Mouse (Mus musculus) bone marrow, adult 2 months (tissue): ENCODE results near the gene Cryba1. TPM values are rescaled to one million over a fixed set of nuclear protein-coding genes. Genes with fewer than 3 reads are reported as not detected.

Experiments used
- H3K27ac ChIP-seq: fragments of 200-500 bp; 2 replicates; pipeline ENCODE4 v1.5.1; 2012; ENCODE audit warnings: low read depth, mild to moderate bottlenecking, control low read depth, inconsistent platforms, low read length; ENCODE audit not compliant: control insufficient read depth, poor library complexity, insufficient read depth
- H3K4me1 ChIP-seq: fragments of 200-500 bp; 2 replicates; pipeline ENCODE4 v1.6.1; 2011; ENCODE audit warnings: low read length; ENCODE audit not compliant: control insufficient read depth, insufficient read depth
- H3K4me3 ChIP-seq: fragments of 200-500 bp; replicated peaks from 2 replicates; pipeline ENCODE3; 2011; ENCODE audit warnings: mild to moderate bottlenecking, low read depth, low read length, control low read depth; ENCODE audit not compliant: control insufficient read depth
- CTCF ChIP-seq: fragments of 200-500 bp; IDR thresholded peaks from 2 replicates; pipeline ENCODE4 v1.5.1; 2011; ENCODE audit warnings: low read length, control low read depth; ENCODE audit not compliant: control insufficient read depth, insufficient read depth
- POLR2A ChIP-seq: fragments of 200-500 bp; IDR thresholded peaks from 2 replicates; pipeline ENCODE4 v1.6.1; 2011; ENCODE audit warnings: low read depth, mild to moderate bottlenecking, control low read depth, low read length, borderline replicate concordance; ENCODE audit not compliant: control insufficient read depth
- WGBS: fragments of 180-500 bp; shearing (Covaris S2); methylation state at CpG from one replicate; pipeline ENCODE4 v1.1.7; 2018; 5-methylcytosine and 5-hydroxymethylcytosine counted together
- polyA plus RNA-seq: library from polyadenylated mRNA; stranded (reverse); fragments of >200 nt; gene quantifications from 2 replicates; pipeline ENCODE4 v1.2.4, GENCODE M21; 2011; ENCODE audit warnings: low replicate concordance; ENCODE audit not compliant: missing spikeins, insufficient read depth, insufficient read length

The Cryba1 gene
- polyA plus RNA-seq, 1 experiment = not detected

DNA sequence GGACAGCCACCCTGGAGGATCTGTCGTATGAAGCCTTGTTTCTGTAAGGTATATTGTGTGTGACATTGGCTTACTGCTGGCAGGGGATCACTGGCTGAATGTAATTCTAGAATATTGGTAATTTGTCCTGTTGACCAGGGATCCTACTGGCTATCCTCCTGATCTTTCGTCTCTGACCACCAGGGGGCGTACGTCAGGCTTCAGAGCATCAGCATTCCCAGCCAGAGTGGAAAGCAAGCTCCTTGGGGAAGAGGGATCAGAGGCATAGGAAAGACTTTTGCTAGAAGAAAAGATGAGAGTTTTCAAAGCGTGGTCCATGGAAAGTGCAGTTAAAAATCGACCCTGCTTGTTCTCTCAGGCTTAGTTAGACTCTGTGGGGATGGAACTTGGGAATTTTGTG is 12.2 kb upstream of the Cryba1 start:
- Histone ChIP-seq H3K4me1 (no peaks in the 10 kb centered on the region), H3K27ac (no peak overlapping the region), H3K4me3 (no peak overlapping the region)
- TF ChIP-seq CTCF (peak; percentile 90), POLR2A (no peak)
- 3% methylated on average over 6 of the region's 6 CpGs for WGBS

DNA sequence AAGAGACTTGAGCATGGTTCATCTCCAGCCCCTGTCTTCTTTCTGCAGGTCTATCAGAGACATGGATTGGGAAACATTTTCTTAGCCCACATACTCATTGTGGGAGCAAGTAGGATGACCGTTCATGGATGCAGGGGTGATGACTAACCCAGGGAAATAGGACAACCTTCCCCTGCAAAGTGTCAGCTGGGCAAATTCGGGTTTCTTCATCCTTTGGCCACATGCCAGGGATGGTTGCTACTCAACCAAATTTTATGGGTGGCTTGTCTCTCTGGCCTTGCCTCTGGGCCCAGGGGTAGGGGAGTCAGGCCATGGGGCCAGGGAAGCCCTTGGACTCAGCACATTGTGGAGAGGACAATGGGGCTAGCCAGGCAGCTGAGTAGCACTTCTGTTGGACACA is 3.5 kb upstream of the Cryba1 start:
- no peak for TF ChIP-seq CTCF
- no peak for TF ChIP-seq POLR2A
- 34% methylated on average over 2 of the region's 2 CpGs for WGBS
- H3K4me3 ChIP-seq = no peak overlapping the region
- no peak overlapping the region for H3K27ac ChIP-seq
- no peaks in the 10 kb centered on the region for H3K4me1 ChIP-seq

DNA sequence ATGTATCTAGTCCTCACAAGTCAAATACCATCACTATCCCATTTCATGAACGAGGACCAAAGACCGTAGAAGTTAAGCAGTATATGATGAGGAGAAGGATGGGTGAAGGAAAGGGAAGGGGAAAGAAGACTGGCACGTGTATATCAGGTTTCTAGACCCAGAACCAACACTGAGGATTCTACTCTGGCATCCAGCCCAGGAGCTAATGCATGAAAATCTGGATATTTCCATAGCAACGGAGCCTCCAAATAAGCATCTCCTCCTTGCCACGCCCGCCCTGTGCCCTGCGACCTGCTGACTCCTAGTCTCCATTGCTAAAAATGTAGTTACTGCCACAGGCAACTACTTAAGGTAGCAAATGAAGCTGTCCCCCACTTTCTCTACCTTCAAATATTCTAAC is 317 bp downstream of the Cryba1 start:
- TF ChIP-seq POLR2A = no peak
- no peak for TF ChIP-seq CTCF
- WGBS = 88% methylated on average over 7 of the region's 7 CpGs
- Histone ChIP-seq H3K4me3 (no peak overlapping the region), H3K27ac (no peak overlapping the region), H3K4me1 (no peaks in the 10 kb centered on the region)

DNA sequence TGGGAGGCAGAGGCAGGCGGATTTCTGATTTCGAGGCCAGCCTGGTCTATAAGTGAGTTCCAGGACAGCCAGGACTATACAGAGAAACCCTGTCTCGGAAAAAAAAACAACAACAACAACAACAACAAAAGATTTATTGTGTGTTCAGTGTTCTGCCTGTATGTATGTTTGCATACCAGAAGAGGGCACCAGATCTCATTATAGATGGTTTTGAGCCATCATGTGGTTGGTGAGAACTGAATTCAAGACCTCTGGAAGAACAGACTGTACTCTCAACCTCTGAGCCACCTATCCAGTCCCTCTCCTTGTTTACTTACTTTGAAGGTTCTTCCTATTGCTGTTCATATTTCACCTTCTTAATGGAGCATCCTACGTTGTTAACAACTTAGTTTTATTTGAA is 3.7 kb downstream of the Cryba1 start:
- Histone ChIP-seq H3K4me1 (no peaks in the 10 kb centered on the region), H3K27ac (no peak overlapping the region), H3K4me3 (no peak overlapping the region)
- 80% methylated on average over 4 of the region's 4 CpGs for WGBS
- TF ChIP-seq POLR2A (no peak), CTCF (no peak)

DNA sequence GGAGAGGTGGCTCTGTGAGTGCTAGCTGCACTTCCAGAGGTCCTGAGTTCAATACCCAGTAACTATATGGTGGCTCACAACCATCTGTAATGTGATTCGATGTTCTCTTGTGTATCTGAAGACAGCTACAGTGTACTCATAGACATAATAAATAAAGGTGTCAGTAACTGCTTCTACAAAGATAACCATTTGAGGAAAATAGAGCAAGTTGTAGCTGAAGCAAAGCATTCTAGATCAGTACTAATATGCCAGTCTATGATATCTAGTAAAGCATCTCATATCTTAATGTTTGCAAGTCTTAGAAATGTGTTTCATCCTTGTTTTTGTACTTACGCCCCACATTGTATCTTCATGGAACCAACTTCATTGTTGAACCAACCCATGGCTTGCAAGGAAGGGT is 6.0 kb downstream of the Cryba1 start:
- TF ChIP-seq POLR2A (no peak), CTCF (no peak)
- H3K27ac ChIP-seq = no peak overlapping the region
- WGBS = 89% methylated on average over 2 of the region's 2 CpGs
- H3K4me3 ChIP-seq = no peak overlapping the region
- H3K4me1 ChIP-seq = no peaks in the 10 kb centered on the region

DNA sequence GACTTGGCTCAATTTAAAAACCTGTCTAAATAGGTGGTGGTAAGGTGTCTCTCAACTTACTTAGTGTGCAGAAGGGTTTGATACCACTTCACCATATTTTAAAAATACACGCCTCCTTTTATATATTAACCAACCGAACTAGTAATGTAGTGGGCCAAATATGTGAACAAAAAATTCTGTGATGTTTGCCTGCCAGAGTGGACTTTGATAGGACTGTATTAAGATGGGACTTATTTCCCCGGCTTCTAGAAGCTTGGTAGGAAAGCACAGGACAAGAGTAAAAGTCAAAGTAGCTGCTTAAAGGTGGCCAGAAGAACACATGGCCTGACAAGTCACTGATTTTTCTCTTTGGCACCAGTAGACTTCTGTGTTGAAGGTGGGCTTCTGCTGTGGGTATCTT is 11.3 kb downstream of the Cryba1 start:
- no peaks in the 10 kb centered on the region for H3K4me1 ChIP-seq
- no peak overlapping the region for H3K4me3 ChIP-seq
- TF ChIP-seq CTCF = no peak
- no peak overlapping the region for H3K27ac ChIP-seq
- WGBS = 88% methylated on average over 3 of the region's 3 CpGs

DNA sequence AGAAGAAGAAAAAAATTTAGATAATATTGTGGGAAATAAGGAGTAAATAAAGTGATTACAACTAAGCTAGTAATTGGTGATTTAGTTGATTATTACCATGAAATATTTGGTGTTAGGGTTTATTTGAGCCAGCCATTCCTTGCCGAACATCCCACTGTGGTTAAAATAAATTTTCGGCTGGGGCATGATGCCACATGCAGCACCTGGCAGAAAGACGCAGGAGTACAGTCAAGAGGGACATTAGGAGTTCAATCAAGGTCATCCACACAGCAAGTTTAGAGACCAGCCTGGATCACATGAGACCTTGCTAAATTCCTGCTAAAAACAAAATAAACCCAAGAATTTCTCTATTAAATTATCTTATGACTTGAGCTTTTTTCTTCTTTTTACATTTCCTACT is 16.0 kb downstream of the Cryba1 start:
- 80% methylated on average over 3 of the region's 3 CpGs for WGBS
- H3K4me1 ChIP-seq = no peaks in the 10 kb centered on the region
- TF ChIP-seq POLR2A = no peak
- TF ChIP-seq CTCF = no peak
- H3K27ac ChIP-seq = no peak overlapping the region
- no peak overlapping the region for H3K4me3 ChIP-seq

DNA sequence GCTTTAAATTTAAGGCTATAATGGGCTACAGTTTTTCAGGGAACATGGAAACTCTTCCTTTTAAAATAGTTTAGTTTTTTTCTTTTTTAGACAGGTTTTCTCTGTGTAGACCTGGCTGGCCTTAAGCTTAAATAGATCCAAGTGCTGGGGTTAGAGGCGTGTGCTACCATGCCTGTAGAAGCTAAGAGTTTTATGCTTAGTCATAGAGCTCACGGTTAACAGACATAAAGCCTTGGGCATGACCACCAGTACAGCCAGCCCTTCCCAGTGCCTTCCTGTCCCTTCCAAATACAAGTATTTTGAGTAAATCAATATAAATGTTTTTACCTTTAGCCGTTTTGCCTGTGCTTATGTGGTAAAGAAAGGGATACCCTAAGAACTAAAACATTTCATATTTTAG is 19.2 kb downstream of the Cryba1 start:
- no peak overlapping the region for H3K27ac ChIP-seq
- H3K4me1 ChIP-seq = no peaks in the 10 kb centered on the region
- WGBS = 53% methylated on average over 3 of the region's 3 CpGs
- H3K4me3 ChIP-seq = no peak overlapping the region
- TF ChIP-seq CTCF (no peak), POLR2A (no peak)

DNA sequence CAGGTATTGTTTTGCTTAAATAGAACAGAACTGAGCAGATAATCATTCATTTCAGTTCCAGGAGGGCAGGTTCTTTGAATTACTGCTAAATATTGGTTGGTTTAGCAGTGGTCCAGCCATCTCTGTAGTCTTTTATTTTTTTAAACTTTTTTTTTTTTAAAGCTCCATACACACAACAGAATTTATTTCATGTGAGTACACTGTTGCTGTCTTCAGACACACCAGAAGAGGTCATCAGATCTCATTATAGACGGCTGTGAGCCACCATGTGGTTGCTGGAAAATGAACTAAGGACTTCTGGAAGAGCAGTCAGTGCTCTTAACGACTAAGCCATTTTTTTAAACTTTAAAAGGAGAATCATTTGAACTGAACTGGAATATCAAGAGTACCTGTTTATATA is 27.9 kb downstream of the Cryba1 start:
- Histone ChIP-seq H3K4me3 (no peak overlapping the region), H3K27ac (no peak overlapping the region), H3K4me1 (no peaks in the 10 kb centered on the region)
- WGBS = 12% methylated on average over 2 of the region's 2 CpGs
- no peak for TF ChIP-seq CTCF
- TF ChIP-seq POLR2A = no peak
